Mouse (Mus musculus) urinary bladder, postnatal 25 days (tissue): ENCODE data around the gene Nle1.
"Not testable (repeated sequence)": the region's sequence is repeated elsewhere in the genome, so short reads cannot be mapped to it uniquely, and the experiment has no call there.

Experiments
- DNase-seq: peaks from one replicate; pipeline ENCODE4 v3.0.0; 2022; ENCODE audit warnings: low spot score

The Nle1 gene

GRCm38 (mm10) chr11:82907651-82908607 lies at the start of gene Nle1:
Gene Nle1, minus strand, starts transcription at chr11:82908411.
- DNase-seq, result peak; percentile 98

DNA sequence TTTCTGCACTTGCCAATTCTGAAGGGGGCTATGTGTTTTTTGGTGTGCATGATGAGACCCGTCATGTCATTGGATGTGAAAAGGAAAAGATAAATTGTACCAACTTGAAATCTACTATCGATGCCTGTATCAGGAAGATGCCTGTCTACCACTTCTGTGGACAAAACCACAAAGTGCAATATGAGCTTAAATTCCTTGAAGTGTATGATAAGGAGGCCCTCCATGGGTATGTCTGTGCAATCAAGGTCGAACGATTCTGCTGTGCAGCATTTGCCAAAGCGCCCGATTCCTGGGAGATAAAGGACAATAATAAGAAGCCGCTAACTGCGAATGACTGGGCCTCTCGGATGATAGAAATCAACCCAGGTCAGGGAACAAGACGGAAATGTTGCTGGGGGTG lies 48.7 kb upstream of the Nle1 start:
- DNase-seq, result no peak

GRCm38 (mm10) chr11:82954631-82955030 lies 46.4 kb upstream of the Nle1 start:
- DNase-seq, result no peak

DNA sequence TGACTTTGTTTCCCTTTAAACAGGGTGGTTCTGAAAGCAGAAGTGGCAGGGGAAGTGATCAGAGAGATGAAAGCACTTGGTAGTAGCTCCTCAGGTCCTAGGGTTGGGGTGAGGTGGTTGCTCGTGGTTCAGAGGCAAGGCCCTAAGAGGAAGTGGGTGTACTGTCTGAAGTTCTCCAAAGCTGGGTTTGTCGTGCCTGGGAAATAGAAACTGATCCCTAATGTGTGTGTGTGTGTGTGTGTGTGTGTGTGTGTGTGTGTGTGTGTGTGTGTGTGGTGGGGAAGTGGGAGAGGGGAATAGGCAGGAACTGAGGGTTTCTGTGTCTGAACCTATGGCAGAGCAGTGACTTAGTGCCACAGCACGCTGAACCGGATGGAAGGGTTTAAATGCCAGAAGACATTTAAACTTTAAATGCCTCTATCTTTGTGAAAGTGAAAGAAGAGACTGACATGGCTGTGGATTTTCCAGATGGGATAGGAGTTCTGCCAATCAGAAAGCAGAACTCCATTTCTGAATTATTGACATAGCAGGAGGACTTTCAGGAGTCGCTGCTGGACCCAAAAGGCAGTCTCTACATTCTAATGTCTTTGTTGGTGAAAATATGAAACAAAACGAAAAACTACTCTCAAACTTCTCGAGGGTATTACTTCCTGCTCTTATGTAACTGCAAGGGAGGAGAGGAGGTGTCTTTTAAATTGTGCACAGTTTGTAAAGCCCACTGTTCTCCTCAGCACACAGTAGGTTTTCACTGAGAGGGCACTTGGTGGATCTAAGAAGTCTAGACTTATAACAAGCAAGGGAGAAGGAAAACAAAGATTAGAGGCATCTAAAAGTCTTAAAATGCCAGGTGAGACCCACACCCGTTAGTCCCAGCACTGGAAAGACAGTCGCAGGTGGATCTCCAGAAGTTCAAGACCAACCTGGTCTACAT lies 44.7 kb upstream of the Nle1 start:
- DNase-seq, result no peak

GRCm38 (mm10) chr11:82951865-82952611 lies 43.8 kb upstream of the Nle1 start:
- DNase-seq, result peak; percentile 35

- peak; percentile 31 for DNase-seq
Observed at GRCm38 (mm10) chr11:82950736-82951481, 42.7 kb upstream of the Nle1 start, which contains the start of gene Slfn5. Gene Slfn5, plus strand, starts transcription at chr11:82951349.

DNA sequence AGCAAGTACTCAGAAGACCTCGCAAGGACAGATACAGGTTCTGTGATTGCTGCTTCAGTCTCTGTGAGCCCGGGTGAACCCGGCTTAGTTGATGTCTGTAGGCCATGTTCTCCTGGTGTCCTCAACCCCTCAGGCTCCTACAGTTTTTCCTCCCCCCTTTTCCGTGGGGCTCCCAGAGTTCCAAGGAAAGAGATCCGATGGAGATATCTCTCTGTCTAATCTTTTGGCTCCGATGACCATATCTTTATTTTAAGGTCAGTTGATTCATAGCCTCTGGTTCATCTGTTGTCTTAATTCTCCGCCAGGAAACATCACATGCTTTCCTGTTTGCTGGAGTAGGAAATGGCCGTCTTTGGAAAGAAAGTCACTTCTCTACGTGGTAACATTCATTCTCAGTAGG lies 40.8 kb upstream of the Nle1 start:
- no peak for DNase-seq

GRCm38 (mm10) chr11:82947457-82947856 lies 39.2 kb upstream of the Nle1 start:
- DNase-seq, result no peak

GRCm38 (mm10) chr11:82945636-82946035 lies 37.4 kb upstream of the Nle1 start:
- DNase-seq, result no peak

DNA sequence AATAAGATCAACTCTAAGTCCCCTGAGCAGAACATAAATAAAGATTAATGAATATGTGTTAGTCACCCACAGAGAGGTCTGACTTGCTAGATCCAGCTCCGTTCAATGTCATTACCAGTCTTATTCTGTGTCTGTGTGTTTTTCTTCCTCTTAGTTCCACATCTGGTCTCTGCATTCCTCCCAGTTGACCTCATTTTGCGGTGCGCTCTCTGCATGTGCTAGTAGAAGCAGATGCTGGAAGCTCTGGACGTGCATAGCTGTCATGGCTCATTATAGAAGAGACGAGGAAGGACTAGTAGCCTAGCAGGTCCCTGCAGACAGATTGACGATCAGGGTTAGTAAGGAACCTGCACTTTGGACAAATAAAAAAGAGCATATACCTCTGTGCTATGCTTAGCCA lies 35.1 kb upstream of the Nle1 start:
- no peak for DNase-seq

DNA sequence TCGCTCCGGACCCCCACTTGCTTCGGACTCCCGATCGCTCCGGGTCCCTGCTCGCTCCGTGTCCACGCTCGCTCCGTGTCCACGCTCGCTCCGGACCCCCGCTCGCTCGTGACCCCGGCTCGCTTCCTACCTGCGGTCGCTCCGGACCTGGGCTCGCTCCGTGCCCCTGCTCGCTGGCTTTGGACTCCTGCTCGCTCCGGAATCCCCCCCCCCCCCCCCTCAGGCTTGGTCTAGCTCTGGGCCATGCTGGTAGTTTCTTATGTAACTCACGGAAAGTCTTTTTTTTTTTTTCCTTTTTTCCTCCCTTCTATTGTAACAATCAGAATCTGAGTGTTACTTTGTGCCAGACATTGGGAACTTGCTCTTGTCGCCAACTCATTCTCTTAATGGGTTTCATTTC lies 25.0 kb upstream of the Nle1 start:
- DNase-seq, result no peak

GRCm38 (mm10) chr11:82931671-82932450 lies 23.6 kb upstream of the Nle1 start:
- DNase-seq, result not testable (repeated sequence)

DNA sequence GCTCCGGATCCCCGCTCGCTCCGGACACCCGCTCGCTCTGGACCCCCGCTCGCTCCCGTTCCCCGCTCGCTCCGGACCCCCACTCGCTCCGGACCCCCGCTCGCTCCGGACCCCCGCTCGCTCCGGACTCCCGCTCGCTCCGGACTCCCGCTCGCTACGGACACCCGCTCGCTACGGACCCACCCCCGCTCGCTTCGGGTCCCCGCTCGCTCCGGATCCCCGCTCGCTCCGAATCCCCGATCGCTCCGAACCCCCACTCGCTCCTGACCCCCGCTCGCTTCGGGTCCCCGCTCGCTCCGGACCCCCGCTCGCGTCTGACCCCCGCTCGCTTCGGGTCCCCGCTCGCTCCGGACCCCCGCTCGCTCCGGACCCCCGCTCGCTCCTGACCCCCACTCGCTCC lies 22.9 kb upstream of the Nle1 start:
- DNase-seq, result not testable (repeated sequence)

- not testable (repeated sequence) for DNase-seq
Observed at GRCm38 (mm10) chr11:82930391-82930955, 22.3 kb upstream of the Nle1 start.

DNA sequence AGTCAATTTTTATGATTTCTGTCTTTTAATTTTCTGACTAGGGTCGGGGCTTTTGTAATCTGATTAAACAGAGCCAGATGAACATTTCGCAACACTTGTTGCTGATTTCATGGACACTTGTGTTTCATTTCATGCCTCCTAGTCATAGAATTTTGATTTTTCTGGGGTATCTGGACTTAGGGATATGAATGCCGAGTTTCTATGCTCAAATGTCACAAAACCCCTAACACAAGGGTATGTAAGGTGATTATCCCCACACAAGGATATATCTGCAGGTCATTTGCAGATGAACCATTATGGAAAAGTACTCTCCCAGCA lies 21.4 kb upstream of the Nle1 start:
- DNase-seq, result no peak

DNA sequence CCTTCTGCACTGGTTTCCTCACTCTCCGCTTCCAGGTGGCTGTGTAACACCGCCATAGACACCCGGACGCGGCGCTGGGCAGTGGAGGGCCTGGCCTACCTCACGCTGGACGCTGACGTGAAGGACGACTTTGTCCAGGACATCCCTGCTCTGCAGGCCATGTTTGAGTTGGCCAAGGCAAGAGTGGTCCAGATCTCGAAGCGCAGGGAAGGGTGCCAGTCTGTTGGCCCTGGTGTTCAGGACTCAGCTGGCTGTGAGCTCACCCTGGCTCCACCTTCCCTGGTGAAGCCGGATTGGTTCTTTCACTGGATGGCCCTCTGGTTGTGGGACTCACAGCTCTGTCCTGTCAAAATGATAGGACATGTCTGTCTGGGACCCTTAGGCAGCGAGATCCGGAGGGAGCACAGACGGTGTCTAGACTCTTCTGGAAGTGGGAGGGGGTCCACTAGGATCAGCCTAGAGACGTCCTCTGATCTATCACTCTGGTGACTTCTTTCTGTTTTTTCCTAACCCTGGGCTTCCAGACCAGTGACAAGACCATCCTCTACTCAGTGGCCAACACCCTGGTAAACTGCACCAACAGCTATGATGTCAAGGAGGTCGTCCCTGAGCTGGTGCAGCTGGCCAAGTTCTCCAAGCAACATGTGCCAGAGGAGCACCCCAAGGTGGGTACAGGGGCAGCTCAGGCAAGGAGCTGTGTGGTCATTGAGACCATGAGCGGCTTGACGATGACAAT lies 20.9 kb upstream of the Nle1 start:
- no peak for DNase-seq

DNA sequence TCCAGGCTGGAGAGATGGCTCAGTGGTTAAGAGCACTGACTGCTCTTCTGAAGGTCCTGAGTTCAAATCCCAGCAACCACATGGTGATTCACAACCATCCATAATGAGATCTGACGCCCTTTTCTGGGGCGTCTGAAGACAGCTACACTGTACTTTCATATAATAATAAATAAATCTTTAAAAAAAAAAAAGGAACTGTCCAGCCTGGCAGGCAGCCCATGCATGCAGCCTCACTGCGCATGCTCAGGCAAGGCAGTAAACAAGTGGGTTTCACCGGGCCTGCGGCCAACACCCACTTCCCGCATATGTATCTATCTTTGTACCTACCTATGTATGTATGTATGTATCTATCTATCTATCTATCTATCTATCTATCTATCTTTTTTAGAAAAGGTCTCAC lies 15.7 kb upstream of the Nle1 start:
- not testable (repeated sequence) for DNase-seq

- DNase-seq, result no peak
Observed at GRCm38 (mm10) chr11:82921691-82922090, 13.5 kb upstream of the Nle1 start.

DNA sequence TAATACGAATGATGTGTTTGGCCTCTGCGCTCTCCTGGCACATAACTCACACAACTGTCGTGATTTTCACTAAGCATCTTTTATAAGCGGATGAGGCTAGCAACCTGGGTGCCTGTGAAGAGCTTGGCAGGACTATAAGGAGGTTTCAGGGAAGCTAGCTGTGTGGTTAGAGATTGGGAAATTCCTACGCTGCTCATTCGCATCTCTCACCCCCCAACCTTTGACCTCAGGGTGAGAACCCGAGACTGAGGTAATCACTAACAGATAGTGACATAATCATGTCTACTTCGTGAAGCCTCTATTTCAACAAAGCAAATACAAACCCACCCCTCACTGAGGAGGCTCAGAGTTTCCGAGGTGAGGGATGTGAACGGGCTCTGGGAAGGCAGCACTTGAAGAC lies 12.6 kb upstream of the Nle1 start:
- DNase-seq, result no peak
